Mouse (Mus musculus): ENCODE measurements around the gene Macrod2.

Gene Macrod2

GRCm38 (mm10) chr2:140819391-140820120 is 424.4 kb downstream of the Macrod2 start:
- no peak for DNase-seq

GRCm38 (mm10) chr2:140822378-140822777 is 427.3 kb downstream of the Macrod2 start:
- peak; percentile 82 for DNase-seq

- DNase-seq = no peak
These were observed 431.1 kb downstream of the Macrod2 start for GRCm38 (mm10) chr2:140826241-140826640.

- no peak for DNase-seq
These were observed 433.8 kb downstream of the Macrod2 start for GRCm38 (mm10) chr2:140828859-140829258.

- DNase-seq = peak; percentile 64
These were observed 435.0 kb downstream of the Macrod2 start for GRCm38 (mm10) chr2:140830086-140830485.

- DNase-seq = no peak
These were observed 444.3 kb downstream of the Macrod2 start for GRCm38 (mm10) chr2:140839371-140839770.

- DNase-seq = peak; percentile 50
These were observed 444.8 kb downstream of the Macrod2 start for GRCm38 (mm10) chr2:140839880-140840279.

GRCm38 (mm10) chr2:140844030-140844429 is 448.9 kb downstream of the Macrod2 start:
- DNase-seq = no peak

- no peak for DNase-seq
These were observed 452.8 kb downstream of the Macrod2 start for GRCm38 (mm10) chr2:140847817-140848428.

- no peak for DNase-seq
These were observed 458.4 kb downstream of the Macrod2 start for GRCm38 (mm10) chr2:140853538-140853937.

- no peak for DNase-seq
These were observed 466.2 kb downstream of the Macrod2 start for GRCm38 (mm10) chr2:140861356-140861755.

- peak; percentile 33 for DNase-seq
These were observed 467.6 kb downstream of the Macrod2 start for GRCm38 (mm10) chr2:140862736-140863135.

- no peak for DNase-seq
These were observed 470.5 kb downstream of the Macrod2 start for GRCm38 (mm10) chr2:140865636-140866035.

- DNase-seq = no peak
These were observed 472.0 kb downstream of the Macrod2 start for GRCm38 (mm10) chr2:140867116-140867515.

- no peak for DNase-seq
These were observed 490.1 kb downstream of the Macrod2 start for GRCm38 (mm10) chr2:140885176-140885575.

GRCm38 (mm10) chr2:140890683-140891082 is 495.6 kb downstream of the Macrod2 start:
- no peak for DNase-seq

GRCm38 (mm10) chr2:140896396-140897082 is 501.4 kb downstream of the Macrod2 start:
- no peak for DNase-seq

GRCm38 (mm10) chr2:140898408-140898985 is 503.4 kb downstream of the Macrod2 start:
- peak; percentile 74 for DNase-seq

GRCm38 (mm10) chr2:140905331-140905730 is 510.2 kb downstream of the Macrod2 start:
- DNase-seq = no peak

- DNase-seq = no peak
These were observed 511.0 kb downstream of the Macrod2 start for GRCm38 (mm10) chr2:140906123-140906522.

GRCm38 (mm10) chr2:140911463-140911862 is 516.4 kb downstream of the Macrod2 start:
- no peak for DNase-seq

- DNase-seq = no peak
These were observed 517.1 kb downstream of the Macrod2 start for GRCm38 (mm10) chr2:140912179-140912578.

GRCm38 (mm10) chr2:140912931-140913330 is 517.8 kb downstream of the Macrod2 start:
- no peak for DNase-seq

Measured in cerebellum, adult 9-10 months (tissue).